Mouse (Mus musculus): Measurements from ENCODE around the gene Pxn. TPM values are rescaled to one million over a fixed set of nuclear protein-coding genes. Genes with fewer than 3 reads are reported as not detected.

Gene Pxn
- total and polyA plus RNA-seq, 2 experiments, result 10.5 to 40.2 TPM

- peak overlapping the region; percentile 97 for H3K27ac ChIP-seq (replicated peaks; ENCODE audit: insufficient read depth, low read depth, low read length)
- TF ChIP-seq CTCF (IDR thresholded peaks at IDR 0.05; ENCODE audit: low read depth, low read length) (no peak), POLR2A (IDR thresholded peaks at IDR 0.05; ENCODE audit: extremely low read depth, insufficient read depth, low read length) (peak; percentile 48; the same call in 1 of the 2 replicates)
- no peaks in the 10 kb centered on the region for H3K27me3 ChIP-seq (ENCODE audit: control insufficient read depth, insufficient read depth, low read length)
- H3K9ac ChIP-seq (ENCODE audit: low read depth, low read length), result peak overlapping the region; percentile 67
- 5% methylated on average over 21 of the region's 21 CpGs for WGBS
- H3K79me2 ChIP-seq (ENCODE audit: control insufficient read depth, insufficient read depth, low read length), result peaks cover 38% of the 10 kb centered on the region
- peak; percentile 94 for DNase-seq (ENCODE audit: extremely low read depth, low read depth, low spot score)
- H3K4me1 ChIP-seq (ENCODE audit: control insufficient read depth, insufficient read depth, low read length), result peaks cover 46% of the 10 kb centered on the region
- H3K4me3 ChIP-seq (ENCODE audit: insufficient read depth, low read depth, low read length), result peak overlapping the region; percentile 51
- H3K36me3 ChIP-seq (ENCODE audit: control insufficient read depth, insufficient read depth, low read length), result no peaks in the 10 kb centered on the region
These were observed 13.9 kb downstream of the Pxn start for GRCm38 (mm10) chr5:115520325-115520869.

GRCm38 (mm10) chr5:115521553-115522461 is 15.3 kb downstream of the Pxn start:
- 2% methylated on average over 20 of the region's 21 CpGs for WGBS
- peak; percentile 93 for DNase-seq (ENCODE audit: extremely low read depth, low read depth, low spot score)
- peak; percentile 38 for TF ChIP-seq CTCF (IDR thresholded peaks at IDR 0.05; ENCODE audit: low read depth, low read length)
- no peak for TF ChIP-seq POLR2A (IDR thresholded peaks at IDR 0.05; ENCODE audit: extremely low read depth, insufficient read depth, low read length)
- H3K36me3 ChIP-seq (ENCODE audit: control insufficient read depth, insufficient read depth, low read length), result no peaks in the 10 kb centered on the region
- peak overlapping the region; percentile 97 for H3K27ac ChIP-seq (replicated peaks; ENCODE audit: insufficient read depth, low read depth, low read length)
- H3K4me3 ChIP-seq (ENCODE audit: insufficient read depth, low read depth, low read length), result peak overlapping the region; percentile 49
- peak overlapping the region; percentile 57 for H3K9ac ChIP-seq (ENCODE audit: low read depth, low read length)
- no peaks in the 10 kb centered on the region for H3K27me3 ChIP-seq (ENCODE audit: control insufficient read depth, insufficient read depth, low read length)
- peaks cover 48% of the 10 kb centered on the region for H3K4me1 ChIP-seq (ENCODE audit: control insufficient read depth, insufficient read depth, low read length)
- H3K79me2 ChIP-seq (ENCODE audit: control insufficient read depth, insufficient read depth, low read length), result peaks cover 43% of the 10 kb centered on the region

GRCm38 (mm10) chr5:115522531-115522930 is 16.1 kb downstream of the Pxn start:
- WGBS, result 24% methylated on average over 4 of the region's 4 CpGs
- peak; percentile 63 for DNase-seq (ENCODE audit: extremely low read depth, low read depth, low spot score)
- peak overlapping the region; percentile 69 for H3K9ac ChIP-seq (ENCODE audit: low read depth, low read length)
- TF ChIP-seq POLR2A (IDR thresholded peaks at IDR 0.05; ENCODE audit: extremely low read depth, insufficient read depth, low read length), result no peak
- no peak for TF ChIP-seq CTCF (IDR thresholded peaks at IDR 0.05; ENCODE audit: low read depth, low read length)
- H3K27me3 ChIP-seq (ENCODE audit: control insufficient read depth, insufficient read depth, low read length), result no peaks in the 10 kb centered on the region
- peak overlapping the region; percentile 17; the same call in 1 of the 2 replicates for H3K4me3 ChIP-seq (ENCODE audit: insufficient read depth, low read depth, low read length)
- H3K36me3 ChIP-seq (ENCODE audit: control insufficient read depth, insufficient read depth, low read length), result no peaks in the 10 kb centered on the region
- peaks cover 47% of the 10 kb centered on the region for H3K79me2 ChIP-seq (ENCODE audit: control insufficient read depth, insufficient read depth, low read length)
- peaks cover 47% of the 10 kb centered on the region for H3K4me1 ChIP-seq (ENCODE audit: control insufficient read depth, insufficient read depth, low read length)
- peak overlapping the region; percentile 97 for H3K27ac ChIP-seq (replicated peaks; ENCODE audit: insufficient read depth, low read depth, low read length)

- Histone ChIP-seq H3K4me1 (ENCODE audit: control insufficient read depth, insufficient read depth, low read length) (peaks cover 46% of the 10 kb centered on the region), H3K9ac (ENCODE audit: low read depth, low read length) (peak overlapping the region; percentile 69)
- peak; percentile 84 for DNase-seq (ENCODE audit: extremely low read depth, low read depth, low spot score)
These were observed 16.6 kb downstream of the Pxn start for GRCm38 (mm10) chr5:115522981-115523499.

GRCm38 (mm10) chr5:115523971-115524370 is 17.5 kb downstream of the Pxn start:
- TF ChIP-seq CTCF (IDR thresholded peaks at IDR 0.05; ENCODE audit: low read depth, low read length) (no peak), POLR2A (IDR thresholded peaks at IDR 0.05; ENCODE audit: extremely low read depth, insufficient read depth, low read length) (no peak)
- Histone ChIP-seq H3K27ac (replicated peaks; ENCODE audit: insufficient read depth, low read depth, low read length) (no peak overlapping the region), H3K9ac (ENCODE audit: low read depth, low read length) (no peak overlapping the region), H3K4me1 (ENCODE audit: control insufficient read depth, insufficient read depth, low read length) (peaks cover 42% of the 10 kb centered on the region), H3K27me3 (ENCODE audit: control insufficient read depth, insufficient read depth, low read length) (no peaks in the 10 kb centered on the region), H3K4me3 (ENCODE audit: insufficient read depth, low read depth, low read length) (no peak overlapping the region), H3K36me3 (ENCODE audit: control insufficient read depth, insufficient read depth, low read length) (no peaks in the 10 kb centered on the region), H3K79me2 (ENCODE audit: control insufficient read depth, insufficient read depth, low read length) (peaks cover 54% of the 10 kb centered on the region)
- DNase-seq (ENCODE audit: extremely low read depth, low read depth, low spot score), result no peak
- 48% methylated on average over 15 of the region's 15 CpGs for WGBS

More at GRCm38 (mm10) chr5:115522981-115523499, 16.6 kb downstream of the Pxn start:
- Histone ChIP-seq H3K4me3 (ENCODE audit: insufficient read depth, low read depth, low read length) (0 out of 2 replicates have a peak overlapping the region, but pooled peaks have one; percentile 17), H3K27ac (replicated peaks; ENCODE audit: insufficient read depth, low read depth, low read length) (peak overlapping the region; percentile 97), H3K27me3 (ENCODE audit: control insufficient read depth, insufficient read depth, low read length) (no peaks in the 10 kb centered on the region), H3K36me3 (ENCODE audit: control insufficient read depth, insufficient read depth, low read length) (no peaks in the 10 kb centered on the region), H3K79me2 (ENCODE audit: control insufficient read depth, insufficient read depth, low read length) (peaks cover 50% of the 10 kb centered on the region)
- 17% methylated on average over 15 of the region's 15 CpGs for WGBS
- peak; percentile 33; the same call in 1 of the 2 replicates for TF ChIP-seq POLR2A (IDR thresholded peaks at IDR 0.05; ENCODE audit: extremely low read depth, insufficient read depth, low read length)
- no peak for TF ChIP-seq CTCF (IDR thresholded peaks at IDR 0.05; ENCODE audit: low read depth, low read length)

Measured in liver, adult 2 months (tissue).